Mouse (Mus musculus) cerebellum, postnatal 14 days (tissue): ENCODE measurements around the gene Avil.
A peak's percentile ranks its signal among the peaks of the same experiment; 100 is the strongest.

ENCODE experiments used
- DNase-seq, 2 experiments: peaks; one replicate each; pipeline ENCODE4 v3.0.0; 2021; ENCODE audit warnings: mixed read lengths in 2 of 2

Gene Avil

DNA sequence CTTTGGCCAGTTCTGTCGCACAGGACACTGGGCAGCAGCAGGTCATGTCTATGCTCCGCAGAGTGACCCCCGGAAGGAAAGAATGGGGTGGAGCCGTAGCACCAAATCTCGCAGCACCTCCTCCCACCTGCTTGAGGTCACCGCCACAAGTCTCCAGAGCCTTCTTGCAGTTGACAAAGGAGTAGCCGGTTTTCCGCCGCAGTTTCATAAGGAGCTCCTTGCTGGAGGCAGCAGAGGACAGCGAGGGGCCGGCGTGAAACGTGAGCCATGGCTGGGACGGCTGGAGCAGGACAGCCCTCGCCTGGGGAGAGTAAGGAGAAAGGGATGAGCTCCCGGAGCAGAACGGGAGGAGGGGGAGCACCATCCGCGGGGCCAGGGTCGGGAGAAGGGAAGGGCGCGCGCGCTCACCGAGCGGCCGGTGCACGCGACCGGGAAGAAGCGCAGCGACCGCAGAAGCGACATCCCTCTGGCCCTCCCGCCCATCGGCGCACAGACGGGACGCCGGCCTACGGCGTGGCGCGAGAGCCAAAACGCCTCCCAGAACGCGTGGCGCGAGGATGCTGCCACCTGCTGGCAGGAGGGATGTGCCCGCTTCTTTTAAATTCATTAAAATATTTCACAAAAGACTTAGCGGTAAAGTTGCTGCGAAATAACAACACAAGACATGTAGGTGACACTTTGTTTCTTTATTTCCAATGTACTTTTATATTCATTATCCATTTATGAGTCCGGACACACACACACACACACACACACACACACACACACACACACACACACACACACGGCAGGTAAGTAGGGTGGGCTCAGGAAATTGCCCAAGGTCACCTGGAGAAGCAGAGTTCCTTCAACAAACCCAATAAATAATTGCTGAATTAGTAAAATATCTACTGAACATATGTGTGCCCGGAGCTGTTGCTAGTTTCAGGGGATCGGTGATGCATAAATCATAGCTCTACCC, 30.1 kb downstream of the Avil start, which contains the start of gene Tsfm:
Tsfm (minus strand) TSS at position 505 of the 961 bp plus-strand sequence.
- peak; percentile 96 to 97 for DNase-seq

- no peak for DNase-seq
These were observed 32.8 kb downstream of the Avil start for GRCm38 (mm10) chr10:127033301-127033741.

DNA sequence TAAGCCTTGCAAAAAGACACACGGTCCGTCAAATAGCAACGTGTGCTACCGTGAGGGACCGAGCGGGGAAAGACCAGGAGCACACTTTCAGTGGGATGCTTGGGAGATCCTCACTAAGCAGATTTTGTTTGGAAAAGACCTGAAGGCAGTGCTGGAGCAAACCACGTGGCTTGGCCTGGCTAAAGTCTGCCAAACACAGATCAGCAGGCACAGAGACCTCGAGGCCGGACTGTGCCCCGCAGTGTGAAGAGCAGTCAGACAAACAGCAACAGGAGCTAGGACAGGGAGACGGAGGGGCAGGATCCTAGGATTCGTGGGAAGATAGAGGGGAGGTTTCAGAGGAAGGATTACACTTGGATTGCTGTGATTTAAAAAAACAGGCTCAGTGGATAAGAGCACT, 35.8 kb downstream of the Avil start:
- no peak for DNase-seq

- DNase-seq = no peak
These were observed 37.1 kb downstream of the Avil start for GRCm38 (mm10) chr10:127037641-127038040.

DNA sequence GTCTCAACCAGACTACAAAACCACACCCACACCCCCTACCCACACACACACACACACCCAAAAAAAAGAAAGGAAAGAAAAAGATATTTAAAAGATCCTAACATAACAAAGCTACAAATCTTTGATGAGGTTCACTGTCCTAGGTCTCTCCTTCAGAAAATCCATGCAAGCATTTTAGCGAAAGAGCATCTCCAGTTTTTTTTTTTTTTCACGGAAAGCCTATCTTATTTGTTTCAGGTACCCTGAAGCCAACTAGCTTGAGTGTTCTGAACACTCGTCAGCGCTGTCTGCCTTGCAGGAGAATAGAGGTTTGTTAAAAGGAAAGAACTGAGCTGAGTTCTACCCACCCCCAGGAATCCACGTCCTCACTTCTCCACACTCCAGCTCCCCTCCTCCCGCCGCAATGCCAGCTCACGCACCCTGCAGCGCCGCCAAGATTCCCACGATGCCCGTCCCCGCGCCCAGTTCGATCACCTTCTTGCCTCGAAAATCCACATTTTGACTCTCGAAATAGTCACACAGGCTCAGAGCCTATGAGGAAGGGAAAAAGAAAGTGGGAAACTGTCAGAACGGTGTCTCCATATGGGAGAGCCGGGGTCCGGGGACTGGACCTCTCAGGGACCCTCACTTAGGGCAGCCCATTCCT, 40.2 kb downstream of the Avil start:
- DNase-seq = peak; percentile 31 to 48

GRCm38 (mm10) chr10:127041274-127041766, 40.8 kb downstream of the Avil start, which contains the start of the genes Mettl1 and Eef1akmt3:
TSS of gene Mettl1 (plus strand) at chr10:127041414.
TSS of gene Eef1akmt3 (minus strand) at chr10:127041513.
- DNase-seq = peak; percentile 60 to 69

- peak; percentile 94 to 96 for DNase-seq
These were observed 41.3 kb downstream of the Avil start for GRCm38 (mm10) chr10:127041774-127042338.

DNA sequence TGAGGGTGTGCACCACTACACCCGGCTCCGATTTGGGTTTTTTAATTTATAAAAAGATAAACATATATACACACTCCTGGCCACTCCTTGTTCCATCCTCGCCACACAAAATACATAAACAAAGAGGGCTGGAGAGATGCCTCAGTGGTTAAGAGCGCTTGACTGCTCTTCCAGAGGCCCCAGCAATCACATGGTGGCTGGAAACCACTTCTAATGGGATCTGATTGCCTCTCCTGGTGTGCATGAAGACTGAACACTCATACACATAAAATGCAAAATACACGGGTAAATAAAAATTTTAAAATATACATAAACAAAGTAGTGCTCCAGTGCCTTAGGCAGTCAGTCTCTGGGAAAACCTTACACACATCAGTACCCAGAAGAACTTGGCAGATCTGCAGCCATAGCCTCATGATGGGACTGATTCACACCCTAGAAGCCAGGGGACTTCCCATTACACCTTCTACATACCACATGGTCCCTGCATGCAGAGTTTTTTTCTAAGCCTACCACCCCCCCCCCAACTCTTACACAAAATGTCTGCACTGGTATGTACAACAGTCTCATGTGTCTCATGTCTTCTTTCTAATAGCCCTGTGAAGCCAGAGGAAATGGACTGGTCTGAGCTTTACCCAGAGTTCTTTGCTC, 42.1 kb downstream of the Avil start:
- no peak for DNase-seq

GRCm38 (mm10) chr10:127043187-127043586, 42.7 kb downstream of the Avil start:
- DNase-seq = no peak

GRCm38 (mm10) chr10:127047954-127048353, 47.4 kb downstream of the Avil start, which contains the start of gene Cyp27b1:
TSS of gene Cyp27b1 (plus strand) at chr10:127048250.
- DNase-seq = no peak

- no peak for DNase-seq
These were observed 48.3 kb downstream of the Avil start for GRCm38 (mm10) chr10:127048608-127049394.

DNA sequence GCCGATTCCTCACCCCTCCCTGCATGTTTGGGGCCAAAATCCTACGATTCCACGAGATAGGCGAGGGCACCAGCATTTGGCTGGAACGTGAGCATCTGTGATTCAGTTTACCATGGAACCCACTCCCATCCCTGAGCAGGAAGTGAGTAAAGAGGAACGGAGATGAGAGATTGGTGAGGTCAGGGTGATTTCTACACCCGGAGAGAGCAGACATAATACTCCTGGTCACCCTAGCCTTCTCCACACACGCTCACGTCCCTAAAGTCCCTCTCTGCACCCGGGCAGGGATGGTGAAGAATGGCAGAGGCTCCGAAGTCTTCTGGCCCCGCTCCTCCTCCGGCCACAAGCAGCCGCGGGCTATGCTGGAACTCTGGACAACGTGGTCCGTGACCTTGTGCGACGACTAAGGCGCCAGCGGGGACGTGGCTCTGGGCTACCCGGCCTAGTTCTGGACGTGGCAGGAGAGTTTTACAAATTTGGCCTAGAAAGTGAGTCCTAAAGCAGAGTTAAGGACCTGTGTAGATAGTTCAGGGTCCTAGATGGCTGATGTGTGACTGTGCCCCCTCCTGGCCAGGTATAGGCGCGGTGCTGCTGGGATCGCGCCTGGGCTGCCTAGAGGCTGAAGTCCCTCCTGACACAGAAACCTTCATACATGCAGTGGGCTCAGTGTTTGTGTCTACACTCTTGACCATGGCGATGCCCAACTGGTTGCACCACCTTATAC, 49.0 kb downstream of the Avil start:
- DNase-seq = no peak

GRCm38 (mm10) chr10:127050119-127050474, 49.6 kb downstream of the Avil start:
- DNase-seq = no peak

DNA sequence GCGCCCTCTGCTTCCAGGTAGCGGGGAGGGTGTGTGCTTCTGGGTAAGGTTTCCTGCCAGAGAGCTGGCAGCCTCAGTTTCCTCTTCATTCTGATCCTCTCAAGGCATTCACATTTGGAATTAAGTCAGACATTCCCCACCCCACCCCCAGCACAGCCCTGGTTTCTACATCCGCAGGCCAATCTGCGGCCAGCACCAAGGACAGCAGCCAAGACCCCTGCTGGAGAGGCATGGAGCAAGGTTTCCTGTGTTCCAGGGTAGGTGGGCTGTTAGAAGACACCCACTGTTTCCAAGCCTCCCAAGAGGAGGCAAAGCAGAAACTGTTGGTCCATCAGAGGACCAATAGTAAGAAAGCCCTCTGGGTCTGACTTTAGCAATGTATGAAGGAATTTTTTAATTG, 54.1 kb downstream of the Avil start:
- peak; percentile 55 to 58 for DNase-seq

DNA sequence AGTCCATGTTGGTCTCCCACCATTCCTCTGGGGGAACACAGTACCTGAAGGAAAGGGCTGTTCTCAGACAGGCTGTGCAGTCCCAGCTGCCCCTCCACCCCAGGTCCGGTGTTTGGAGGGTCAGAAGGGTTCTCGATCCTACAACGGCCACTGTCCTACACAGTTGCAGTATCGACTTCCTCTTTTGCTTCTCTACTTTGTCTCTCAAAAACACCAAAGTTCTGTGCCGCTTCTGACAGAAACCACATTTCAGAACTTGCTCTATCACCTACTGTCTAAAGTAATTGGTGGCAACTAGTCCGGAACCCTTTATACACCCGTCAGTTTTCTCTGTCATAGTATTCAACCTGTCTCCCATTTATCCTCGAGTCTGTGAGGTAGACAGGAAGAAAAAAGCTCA, 54.9 kb downstream of the Avil start:
- no peak for DNase-seq

GRCm38 (mm10) chr10:127056490-127056889, 56.0 kb downstream of the Avil start:
- no peak for DNase-seq

DNA sequence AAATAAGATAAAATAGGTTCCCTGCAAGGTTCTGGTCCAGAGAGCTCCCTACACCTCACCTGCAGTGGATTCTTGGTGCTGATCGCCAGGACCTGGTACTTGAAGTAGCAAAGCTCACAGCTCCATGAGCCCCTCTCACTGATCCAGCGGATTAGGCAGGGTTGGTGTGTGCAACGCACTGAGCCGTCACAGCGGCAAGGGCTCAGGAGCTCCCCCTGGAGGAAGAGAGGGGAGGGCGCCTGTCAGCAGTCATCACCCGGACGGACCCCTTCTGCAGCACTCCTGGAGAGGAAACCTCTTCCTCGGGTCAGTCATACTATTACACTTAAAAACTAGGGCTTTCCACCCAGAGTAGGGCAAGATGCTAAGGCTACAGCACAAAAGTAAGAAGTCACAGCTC, 57.7 kb downstream of the Avil start:
- peak; percentile 89 to 90 for DNase-seq

DNA sequence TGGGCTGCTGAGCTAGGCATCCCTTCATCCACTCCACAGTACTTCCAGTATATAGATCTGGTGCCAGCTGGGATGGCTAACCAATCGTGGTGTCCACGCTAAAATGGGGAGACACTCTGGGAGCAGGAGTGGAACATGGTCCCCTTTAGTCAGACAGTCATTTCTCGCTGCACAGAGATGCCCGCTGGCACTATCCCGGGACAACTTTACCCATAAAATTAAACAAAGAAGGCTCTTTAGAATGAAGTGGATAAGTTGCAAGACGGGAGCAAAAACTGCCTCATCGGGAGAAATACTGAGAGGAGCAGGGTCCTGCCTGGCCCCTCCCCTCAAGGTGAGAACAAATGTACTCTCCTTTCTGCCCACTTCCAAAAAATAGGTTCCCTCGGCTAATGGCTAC, 58.2 kb downstream of the Avil start:
- peak in 1 of 2 experiments; percentile 33 for DNase-seq

GRCm38 (mm10) chr10:127059174-127059967, 58.9 kb downstream of the Avil start:
- peak; percentile 52 to 66 for DNase-seq
